Mouse (Mus musculus): ENCODE data around the gene Mrpl53.

- TF ChIP-seq CTCF (IDR thresholded peaks at IDR 0.05; ENCODE audit: low read depth, low read length) (no peak), EP300 (IDR thresholded peaks at IDR 0.05; ENCODE audit: insufficient read depth, low read depth, low read length) (no peak), POLR2A (IDR thresholded peaks at IDR 0.05; ENCODE audit: insufficient read depth, low read length) (no peak)
These were observed 22.5 kb upstream of the Mrpl53 start, which contains the start of gene Lbx2 for GRCm38 (mm10) chr6:83086121-83087035.
